Mouse (Mus musculus) WW6 (cell line): ENCODE measurements around the gene Pam.
"Not testable (repeated sequence)": the region's sequence is repeated elsewhere in the genome, so short reads cannot be mapped to it uniquely, and the experiment has no call there.

Experiments
- DNase-seq: peaks from one replicate; pipeline ENCODE4 v3.0.0-alpha.2; 2013; ENCODE audit warnings: low read depth, low spot score

Pam gene

DNA sequence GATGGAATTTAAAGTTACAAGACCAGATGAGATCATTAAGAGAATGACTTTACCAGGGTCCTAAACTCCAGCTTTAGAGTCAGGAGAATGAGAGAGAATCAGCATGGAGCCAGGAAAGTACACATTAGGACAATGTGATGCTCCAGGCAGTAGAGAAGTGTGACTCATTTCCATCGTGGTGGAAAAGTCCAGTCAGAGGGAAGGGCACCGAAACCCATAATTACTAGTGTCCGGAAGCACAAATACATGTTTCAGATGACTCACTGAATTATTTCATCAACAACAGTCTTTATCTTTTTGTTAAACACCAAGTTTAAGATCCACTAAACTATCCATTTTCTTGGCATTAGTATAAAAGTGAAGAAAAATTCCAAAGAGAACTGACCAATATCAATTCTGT, 57.2 kb downstream of the Pam start:
- DNase-seq: no peak

DNA sequence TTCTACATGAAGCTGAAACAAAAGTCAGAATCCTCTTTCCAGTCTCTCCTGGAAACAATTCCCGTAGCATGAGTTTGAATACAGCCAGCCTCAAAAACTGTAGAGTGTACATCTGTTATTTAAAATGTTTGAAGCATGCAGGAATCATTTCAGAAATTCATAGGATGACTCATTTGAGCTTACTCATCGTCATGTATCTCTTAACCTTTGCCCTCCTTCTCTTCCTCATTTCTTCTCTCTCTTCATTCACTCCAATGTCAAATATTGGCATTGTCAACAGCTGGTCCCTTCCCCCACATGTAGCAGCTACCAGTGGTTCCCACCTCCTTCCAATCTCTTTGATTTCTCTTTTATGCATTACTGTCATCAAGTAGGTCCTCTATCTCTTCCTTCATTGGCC, 59.7 kb downstream of the Pam start:
- no peak for DNase-seq

DNA sequence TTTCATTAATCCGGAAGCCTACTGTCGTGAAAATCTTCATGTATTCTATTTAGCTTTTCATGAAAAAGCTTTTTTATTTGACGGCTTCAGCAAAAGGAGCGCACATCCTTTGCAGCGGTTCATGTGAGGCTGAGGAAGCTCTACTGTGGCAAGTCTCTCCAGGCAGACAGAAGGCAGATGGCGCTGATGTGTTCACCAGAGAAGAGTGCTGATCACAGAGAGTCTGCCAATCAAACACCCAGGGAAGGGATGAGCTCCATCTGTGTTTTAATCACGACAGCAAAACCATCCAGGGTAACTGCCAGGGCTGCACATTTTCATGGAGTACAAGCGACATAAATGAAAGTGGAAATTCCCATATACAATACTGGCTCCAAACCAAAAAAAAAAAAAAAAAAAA, 63.6 kb downstream of the Pam start:
- DNase-seq: no peak

DNA sequence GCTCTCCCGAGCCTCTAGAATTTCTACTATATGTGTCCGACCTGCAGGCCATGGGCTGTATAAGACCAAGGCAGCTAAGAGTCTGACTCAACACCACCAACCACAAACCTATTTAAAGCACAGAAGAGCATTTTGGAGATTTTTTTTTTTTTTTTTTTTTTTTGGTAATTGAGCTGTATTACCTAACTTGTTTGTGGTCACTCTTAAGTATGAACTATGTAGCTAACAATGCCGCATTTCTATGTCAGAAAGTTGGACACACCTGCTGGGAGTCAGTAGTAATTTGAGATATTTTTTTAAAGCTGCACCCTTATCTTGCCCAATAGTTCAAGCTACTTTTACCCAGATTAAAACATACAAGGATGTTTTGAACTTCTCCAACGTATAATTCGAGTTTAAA, 66.4 kb downstream of the Pam start:
- no peak for DNase-seq

DNA sequence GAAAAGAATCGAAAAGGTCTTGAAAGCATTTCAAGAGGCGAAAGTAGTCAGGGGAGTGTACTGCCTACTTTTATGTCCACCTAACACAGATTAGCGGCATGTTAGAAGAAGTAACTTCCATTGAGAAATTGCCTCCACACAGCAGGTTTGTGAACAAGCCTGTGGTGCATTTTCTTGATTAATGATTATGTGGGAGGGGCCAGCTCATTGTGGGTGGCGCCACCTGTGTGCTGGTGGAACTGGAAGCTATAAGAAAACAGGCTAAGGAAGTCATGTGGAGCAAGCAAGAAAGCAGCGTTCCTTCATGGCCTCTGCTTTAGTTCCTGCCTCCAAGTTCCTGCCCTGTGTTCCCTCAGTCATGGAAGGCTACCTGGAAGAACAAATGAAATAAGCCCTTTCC, 67.0 kb downstream of the Pam start:
- no peak for DNase-seq

DNA sequence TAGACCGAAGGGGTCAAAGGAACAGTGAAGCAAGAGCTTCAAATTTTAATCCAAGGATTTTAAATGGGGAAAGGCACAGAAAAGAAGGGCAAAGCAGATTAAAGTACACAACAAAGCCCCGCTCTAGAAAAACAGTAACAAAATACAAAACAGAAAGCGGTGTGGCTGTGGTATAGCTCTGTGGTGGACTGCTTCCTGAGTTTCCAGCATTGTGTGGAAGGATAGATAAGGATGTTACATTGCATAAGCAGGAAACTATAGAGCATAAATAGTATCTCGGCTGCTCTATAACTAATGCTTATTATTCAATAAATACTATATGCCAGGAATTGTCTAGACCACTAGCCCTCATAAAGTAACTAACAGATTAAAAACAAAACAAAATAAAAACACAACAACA, 67.5 kb downstream of the Pam start:
- DNase-seq: no peak

DNA sequence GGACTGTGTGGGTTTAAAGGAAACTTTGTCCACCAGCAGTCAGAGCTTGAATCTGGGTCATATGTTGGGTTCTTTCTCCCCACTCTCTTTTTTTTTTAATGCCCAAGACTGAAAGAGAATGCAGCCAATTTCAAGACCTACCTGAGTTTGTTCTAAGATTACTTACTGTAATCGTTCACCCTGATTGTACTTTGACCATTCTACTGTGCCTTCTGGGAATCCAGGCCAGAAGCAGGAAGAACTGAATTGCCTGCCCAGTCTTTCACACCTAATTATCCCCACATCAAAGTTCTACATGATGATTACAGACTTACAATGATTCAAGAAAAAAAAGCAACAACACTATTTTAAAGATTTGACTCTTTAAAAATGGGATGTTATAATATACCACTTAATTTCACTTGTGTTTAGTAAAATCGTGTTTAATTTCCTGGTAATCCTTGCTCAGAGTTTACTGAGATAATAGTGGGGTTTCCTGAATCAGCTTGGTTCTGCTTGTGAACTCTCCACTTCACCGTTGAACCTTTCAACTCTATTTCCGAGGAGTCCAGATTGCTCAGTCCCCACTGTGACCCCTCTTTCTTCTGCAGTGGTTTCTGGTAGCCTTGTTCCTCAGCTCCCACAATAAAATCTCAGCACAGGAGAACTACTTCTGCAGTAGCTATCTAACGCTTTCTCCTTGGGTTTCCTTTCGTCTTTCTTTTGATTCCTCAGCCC, 69.4 kb downstream of the Pam start:
- DNase-seq: no peak

DNA sequence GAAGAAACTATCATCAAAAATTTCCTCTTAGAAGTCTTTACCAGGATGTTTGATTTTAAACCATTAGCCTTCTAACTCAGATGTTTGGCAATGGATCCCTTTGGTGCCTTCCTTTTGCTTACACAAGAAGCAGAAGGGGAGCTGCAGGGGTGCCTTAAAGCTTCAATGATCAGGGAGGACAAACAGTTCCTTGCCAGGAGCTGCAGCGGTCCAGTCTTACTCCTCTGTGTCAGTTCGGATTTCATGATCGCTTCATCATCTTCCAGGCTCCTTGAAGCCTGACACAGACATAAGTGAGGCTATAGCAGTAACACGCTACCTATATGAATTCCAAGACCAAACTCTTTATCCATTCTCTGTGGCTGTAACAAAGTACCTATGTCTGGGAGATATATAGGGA, 71.6 kb downstream of the Pam start:
- no peak for DNase-seq

DNA sequence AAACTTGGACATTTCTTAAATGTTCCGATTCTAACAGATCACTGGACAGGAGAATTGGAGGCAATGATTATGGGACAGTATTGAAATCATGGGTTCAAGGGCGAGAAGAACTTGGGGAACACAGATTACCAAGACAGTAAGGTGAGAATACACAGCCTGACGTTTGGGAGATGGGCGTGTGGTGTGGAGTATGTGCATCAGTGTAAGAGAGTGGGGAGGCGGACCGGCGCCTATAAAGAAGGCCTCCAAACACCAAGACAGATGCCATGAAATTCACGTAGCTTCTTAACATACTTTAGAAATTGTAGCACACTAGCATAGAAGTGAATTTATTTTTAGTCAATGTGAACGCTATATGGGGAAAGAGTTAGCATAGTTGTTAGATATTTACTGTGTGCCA, 76.5 kb downstream of the Pam start:
- DNase-seq: no peak

DNA sequence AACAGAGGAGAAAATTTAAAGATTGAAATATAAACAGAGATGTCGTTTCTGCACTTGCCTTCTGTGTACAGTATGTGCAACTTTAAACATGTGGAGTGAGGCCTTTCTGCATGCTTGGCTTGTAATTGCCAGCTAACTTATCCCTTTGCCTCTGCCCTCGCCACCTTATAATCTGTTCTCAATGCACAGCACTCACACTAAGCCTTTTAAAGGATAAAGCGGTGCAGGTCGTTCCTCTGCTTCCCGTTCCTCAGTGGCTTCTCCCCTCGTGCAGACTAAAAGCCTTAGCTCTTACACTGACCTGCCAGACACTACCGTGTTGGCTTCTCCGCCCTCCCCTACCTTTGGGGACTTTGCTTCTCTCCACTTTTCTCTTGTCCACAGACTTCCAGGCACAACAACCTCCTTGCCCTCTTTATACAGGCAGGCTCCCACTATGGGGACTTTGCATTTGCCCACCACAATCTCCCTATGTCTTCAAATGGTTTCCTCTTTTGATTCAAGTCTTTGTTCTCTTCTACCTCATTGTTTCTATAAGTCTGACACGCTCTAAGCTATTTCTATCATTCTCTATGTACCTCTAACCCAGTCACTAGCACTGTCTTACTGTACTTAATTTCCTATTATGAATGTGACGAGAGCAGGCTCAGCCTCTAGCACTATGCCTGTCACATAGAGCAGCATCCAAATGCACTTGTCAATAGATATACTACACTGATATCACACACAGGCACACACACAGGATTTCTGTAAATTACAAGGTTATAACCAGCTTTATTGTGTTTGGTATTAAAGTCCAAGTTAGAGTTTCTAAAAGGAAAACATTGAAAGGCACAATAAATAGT, 79.2 kb downstream of the Pam start:
- DNase-seq: no peak

DNA sequence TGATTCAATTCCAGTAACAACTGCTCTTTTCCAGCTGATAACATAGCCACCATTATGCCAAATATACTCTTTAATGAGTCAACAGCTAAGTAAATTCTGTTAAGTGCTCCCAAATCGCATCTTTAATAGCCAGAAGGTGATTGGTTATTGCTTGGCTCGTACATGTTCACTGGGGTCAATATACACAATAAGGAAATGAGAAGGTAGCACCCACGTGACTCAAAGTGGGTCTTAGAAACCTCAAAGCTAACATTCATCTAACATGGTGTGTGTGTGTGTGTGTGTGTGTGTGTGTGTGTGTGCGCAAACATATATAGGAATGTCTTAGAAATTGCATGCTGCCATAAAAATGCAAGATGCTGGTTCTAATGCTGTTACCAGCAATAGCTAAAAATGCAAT, 79.9 kb downstream of the Pam start:
- DNase-seq: no peak

DNA sequence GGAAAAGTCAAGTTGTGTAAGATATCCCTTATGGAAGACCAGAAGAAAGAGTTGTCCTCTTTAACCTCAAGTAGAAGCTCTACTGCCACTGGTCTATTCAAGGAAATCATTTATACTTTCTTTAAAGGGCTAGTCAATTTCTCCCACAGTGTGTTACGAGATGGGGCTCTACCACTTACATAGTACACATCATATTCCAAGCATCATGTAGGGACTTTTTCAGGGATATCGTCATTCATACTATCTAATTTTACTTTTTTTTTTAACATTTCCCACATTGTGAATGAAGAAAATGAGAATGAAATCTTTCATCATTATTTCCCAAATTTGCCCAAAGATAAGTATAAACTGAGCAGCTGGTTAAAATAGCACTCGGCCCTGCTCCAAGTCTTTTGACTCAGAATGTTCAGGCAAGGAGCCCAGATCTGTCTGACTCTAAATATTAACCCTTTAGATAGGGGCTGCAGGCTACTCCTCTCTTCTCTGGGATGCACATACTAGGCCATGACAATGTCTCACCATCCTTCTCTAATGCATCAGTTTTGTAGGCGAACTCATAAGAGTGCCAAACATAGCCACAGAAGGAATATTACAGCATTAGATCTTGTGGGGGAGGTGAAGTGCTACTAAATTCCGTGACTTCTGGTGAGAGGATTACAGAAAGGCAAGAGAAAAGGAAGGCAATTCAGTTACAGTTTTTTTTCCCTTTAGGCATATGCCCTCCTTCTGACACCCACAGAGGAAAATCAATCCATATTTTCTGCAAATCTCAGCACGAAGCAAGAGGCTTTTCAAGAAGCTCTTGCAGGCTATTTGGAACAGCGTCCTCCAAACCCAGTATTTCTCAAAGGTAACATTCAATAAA, 92.7 kb downstream of the Pam start:
- no peak for DNase-seq

DNA sequence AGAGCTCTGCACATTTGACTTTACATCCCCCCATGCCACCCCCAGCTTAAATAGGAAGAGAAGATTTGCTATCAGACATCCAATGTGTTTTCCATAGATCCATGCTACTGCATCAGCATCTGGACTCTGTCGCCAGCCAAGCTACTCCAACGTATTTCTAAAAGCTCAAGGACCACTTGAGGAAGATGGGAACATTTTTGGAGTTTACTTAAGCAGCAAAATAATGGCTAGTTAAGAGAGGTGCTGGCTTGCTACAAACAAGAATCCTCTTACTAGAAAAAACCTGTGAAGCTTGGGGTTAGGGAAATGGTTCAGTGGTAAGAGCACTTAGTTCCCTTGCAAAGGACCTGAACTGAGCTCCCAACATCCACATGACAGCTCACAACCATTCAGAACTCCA, 96.0 kb downstream of the Pam start:
- no peak for DNase-seq

DNA sequence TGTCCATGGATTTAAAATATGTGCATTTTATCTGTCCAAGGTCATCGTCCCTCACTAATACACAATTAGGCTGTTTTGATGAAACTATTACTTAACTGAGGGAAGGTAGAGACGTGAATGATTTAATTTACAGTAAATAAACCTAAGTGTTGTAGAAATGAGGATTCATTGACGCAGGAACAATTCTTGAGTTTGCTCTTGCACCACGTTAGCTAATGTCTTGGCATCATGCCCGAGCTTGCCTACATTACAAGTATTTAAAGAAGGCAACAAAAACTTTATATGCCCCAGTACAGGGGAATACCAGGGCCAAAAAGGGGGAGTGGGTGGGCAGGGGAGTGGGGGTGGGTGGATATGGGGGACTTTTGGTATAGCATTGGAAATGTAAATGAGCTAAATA, 96.5 kb downstream of the Pam start:
- not testable (repeated sequence) for DNase-seq

DNA sequence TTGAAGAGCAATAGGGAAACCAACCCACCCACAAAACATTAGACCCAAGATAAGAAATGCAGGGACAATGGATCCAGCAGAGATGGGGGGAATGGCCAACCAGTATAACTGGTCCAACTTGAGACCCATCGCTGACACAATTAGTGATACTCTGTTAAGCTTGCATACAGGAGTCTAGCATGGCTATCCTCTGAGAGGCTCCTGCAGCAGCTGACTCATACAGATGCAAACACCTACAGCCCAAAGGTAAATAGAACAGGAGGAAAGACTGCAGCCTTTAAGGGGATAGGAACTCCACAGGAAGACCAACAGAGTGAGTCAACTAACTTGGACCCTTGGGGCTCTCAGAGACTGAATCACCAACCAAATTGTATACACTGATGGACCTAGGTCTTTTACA, 98.4 kb downstream of the Pam start:
- no peak for DNase-seq

DNA sequence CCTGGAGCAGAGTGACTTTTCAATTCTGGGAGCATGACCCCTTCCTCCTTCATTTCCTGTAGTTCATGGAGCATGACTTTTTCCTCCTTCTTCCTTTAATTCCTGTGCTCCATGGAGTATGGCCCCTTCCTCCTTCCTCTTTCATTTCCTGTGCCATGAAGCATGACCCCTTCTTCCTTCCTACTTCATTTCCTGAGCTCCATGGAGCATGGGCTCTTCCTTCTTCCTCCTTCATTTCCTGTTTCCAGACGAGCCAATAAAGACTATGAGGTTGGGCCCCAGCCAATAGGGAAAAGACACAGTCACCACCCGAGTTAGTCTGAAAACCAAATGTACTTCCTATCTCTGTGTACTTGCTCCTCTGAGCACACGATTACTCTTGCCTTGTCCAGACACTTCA, 103.5 kb downstream of the Pam start:
- no peak for DNase-seq

DNA sequence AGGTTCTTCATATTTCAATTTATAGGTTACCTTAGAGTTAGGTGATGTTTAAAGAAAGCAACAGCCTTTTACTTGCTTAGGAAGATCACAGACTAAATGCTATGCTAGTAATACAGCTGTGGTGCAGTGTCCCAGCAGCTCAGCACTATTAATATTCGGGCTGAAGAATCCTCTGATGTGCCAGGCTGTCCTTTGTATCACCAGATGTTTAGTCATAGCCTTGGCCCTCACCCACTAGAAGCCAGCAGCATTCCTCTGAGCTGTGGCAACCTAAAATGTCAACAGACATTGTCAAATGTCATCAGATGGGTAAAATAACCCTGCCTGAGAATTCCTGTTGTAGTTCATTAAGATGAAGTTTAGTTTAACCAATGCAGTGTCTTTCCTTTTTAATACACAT, 112.3 kb downstream of the Pam start:
- DNase-seq: no peak

DNA sequence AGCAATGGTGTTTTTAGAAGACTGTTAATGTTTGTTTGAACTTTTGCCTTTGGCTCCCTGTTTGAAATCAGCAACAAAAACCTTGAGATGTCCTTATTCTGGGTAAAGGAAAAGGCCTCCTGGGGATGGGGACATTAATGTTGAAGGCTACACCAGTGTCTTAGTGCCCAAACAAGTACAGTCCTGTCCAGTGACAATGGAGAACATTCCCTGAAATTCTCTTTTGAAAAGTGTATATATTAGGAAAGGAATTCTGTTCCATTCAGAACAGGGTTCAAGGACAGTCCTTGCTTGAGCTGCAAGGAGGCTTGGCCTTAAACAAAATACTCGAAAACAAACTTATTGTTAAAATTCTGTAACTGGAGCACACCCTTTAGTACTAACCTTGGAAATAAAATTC, 116.0 kb downstream of the Pam start:
- no peak for DNase-seq

DNA sequence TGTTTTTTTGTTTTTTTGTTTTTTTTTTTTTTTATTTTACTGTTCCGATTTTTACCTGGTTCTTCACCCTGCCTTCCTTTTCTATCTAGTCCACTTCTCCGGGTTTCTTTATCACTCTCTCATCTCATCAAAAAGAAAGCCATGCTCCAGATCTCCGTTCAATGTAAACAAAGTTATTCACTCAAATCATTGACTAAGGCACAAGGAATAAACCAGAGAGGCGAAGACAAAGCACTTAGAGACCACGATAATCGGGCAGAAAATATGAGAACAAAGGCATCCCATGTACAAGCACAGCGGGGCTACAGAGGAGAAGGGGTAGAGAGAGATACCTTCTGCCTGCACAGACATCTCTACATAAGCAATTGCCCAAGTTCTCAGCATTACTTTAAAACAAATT, 117.9 kb downstream of the Pam start:
- no peak for DNase-seq

DNA sequence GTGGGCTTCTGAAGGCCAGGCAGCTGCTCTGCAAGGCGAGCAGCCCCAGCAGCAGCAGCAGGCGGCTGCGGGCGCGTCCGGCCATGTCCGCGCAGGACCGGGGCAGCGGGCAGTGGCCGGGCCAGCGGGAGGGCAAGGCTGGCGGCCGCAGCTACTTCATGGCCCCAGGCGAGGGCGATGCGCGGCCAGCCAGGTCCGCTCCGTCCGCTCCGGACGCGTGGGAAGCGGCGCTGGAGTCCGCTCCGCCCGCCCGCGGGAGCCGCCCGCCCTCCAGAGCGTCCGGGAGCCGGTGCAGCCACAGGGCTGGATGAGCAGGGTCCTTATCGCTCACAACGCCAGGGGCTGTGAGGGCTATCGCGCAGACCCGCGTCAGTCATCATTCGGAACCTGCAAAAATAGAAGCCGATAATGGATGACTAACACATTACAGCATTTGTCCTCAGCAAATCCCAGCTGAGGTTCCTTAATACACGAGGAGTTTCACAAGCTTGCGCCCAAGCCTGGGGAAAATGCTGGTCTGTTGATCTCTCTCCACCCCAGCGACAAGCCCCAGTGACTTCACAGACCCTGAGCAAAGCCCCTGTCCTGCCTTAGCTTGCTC, 118.5 kb downstream of the Pam start:
- peak; percentile 11 for DNase-seq

DNA sequence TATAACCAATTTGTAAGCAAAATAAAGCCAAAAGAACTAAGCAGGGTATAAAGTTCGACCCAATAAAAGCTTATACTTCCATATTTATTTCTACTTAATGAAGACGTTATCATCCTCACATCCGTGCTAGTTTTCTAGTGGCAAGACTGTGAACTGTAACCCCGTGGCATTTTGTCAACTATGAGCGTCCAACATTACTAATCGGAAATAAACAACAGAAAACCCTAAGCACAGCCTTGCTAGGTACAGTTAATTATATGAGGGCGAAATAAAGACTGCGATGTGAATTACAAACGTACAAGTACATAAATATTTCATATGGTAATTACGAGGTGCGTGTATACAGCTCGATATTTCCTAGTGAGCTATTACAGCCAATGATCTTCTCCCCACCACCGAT, 119.4 kb downstream of the Pam start:
- no peak for DNase-seq

DNA sequence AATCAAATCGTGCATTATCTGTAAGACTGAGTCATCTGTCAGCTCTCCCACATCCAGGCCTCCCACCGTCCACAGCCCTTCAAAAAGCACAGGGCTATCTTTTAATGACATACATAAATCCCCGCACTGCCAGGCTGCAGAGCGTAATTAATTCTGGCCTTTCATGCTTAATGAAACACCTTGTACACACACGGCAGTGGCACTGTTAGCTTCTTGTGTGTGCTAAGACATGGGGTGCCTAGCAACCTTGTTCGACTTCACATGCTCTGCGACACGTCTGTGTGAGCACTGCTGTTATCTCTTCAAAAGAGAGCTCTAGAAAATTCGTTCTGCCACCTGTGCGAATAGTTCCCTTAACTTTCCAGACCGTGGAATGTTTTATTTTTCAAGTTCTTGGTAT, 120.5 kb downstream of the Pam start:
- no peak for DNase-seq
